Mouse (Mus musculus) brain, embryonic 18.5 days (tissue): Measurements from ENCODE around the gene Aqr.

Source experiments
- DNase-seq: peaks from one replicate; pipeline ENCODE4 v3.0.0-alpha.2; 2012; ENCODE audit warnings: low read depth, low spot score

The Aqr gene

DNA sequence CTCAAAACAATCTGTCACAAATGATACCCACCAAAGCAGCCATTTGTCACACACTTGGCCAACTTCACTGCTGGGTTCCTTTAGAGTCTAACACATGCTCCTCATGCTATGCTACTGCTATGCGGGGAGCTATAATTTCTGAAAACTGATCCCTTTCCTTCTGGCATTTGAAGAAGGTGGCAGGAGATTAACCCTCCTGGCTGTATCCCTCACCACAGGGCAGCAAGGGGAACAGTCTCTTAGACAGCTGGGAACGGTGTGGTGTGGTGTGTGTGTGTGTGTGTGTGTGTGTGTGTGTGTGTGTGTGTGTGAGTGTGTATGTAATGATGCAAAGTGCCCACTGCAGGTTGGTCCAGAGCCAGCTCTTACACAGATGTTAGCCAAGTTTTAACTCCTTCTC, 51.0 kb downstream of the Aqr start:
- DNase-seq: no peak

- DNase-seq: no peak
Observed at GRCm38 (mm10) chr2:114133355-114133754, 53.5 kb downstream of the Aqr start.

DNA sequence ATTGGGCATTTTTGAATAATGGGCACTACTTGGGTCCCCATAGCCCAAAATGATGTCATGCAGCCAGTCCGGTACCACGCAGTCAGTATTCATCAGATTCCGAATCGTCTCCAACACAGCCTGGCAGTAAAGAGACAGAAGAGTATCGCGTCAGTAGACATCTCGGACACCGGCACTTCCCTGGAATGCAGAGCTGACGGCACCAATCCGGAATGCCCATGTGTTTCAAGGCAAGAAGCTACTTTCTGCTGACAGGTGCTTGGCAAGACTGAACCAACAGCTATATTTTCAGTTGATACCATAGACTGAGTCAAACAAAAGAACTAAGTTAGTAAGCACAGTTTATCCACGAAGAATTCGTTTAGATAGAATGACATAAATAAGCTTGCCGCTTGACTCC, 56.2 kb downstream of the Aqr start:
- DNase-seq: no peak

DNA sequence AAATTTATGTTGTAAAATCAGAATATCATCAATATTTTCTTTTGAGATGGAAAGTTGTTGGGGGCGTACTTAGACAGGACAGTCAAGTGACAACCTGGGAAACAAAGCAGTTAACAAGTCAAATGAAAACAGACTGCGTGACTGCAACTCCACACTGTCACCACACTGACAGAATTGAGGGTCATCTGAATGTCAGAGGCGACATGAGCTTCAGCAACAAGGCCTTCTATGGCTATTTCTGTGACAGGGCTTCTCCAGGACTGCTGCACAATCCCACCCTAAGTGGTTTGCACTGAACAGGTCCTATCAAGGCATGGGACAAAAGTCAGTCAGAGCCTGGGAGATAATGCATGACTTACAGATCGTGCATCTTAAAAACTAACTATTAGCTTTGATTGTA, 63.5 kb downstream of the Aqr start:
- DNase-seq: no peak

DNA sequence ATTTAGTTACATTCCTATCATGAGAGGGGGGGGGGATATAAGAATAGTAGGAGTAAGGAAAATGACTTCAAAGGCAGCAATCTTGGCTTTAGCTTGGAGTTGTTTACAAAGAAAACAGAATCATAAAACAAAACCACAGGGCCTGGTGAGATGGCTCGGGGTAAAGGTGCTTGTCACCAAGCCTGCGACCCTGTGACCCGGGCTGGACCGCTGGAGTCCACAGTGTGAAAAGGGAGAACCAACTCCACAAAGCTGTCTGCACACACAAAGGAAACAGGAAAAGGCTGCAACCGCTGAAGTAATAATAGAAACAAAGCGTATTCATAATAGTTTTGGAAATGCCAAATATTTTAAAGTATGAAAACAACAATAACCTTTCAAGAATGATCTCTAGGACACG, 67.4 kb downstream of the Aqr start:
- no peak for DNase-seq

GRCm38 (mm10) chr2:114117665-114118064, 69.2 kb downstream of the Aqr start:
- no peak for DNase-seq

- no peak for DNase-seq
Observed at GRCm38 (mm10) chr2:114117235-114117634, 69.6 kb downstream of the Aqr start.

GRCm38 (mm10) chr2:114115563-114115962, 71.3 kb downstream of the Aqr start:
- DNase-seq: no peak

- no peak for DNase-seq
Observed at GRCm38 (mm10) chr2:114107288-114108278, 79.2 kb downstream of the Aqr start.

DNA sequence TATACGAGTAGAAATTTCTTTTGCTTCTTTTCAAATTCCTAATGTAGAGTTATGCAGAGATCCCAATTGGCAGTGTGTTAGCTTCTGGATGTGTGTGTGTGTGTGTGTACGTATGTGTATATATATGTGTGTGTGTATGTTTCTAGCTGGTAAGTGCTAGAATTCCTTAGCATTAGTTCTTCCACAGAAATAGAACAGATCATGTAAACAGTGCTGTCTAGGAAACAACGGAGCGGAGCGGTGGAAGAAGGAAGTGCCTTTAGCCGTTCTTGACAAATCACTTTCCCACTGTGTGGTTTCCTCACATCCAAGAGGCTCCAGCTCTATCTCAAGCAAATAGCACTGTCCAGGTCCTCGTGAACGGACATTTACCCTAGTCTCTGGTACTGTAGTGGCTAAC, 80.4 kb downstream of the Aqr start:
- DNase-seq: no peak

GRCm38 (mm10) chr2:114102471-114102870, 84.4 kb downstream of the Aqr start:
- no peak for DNase-seq

- no peak for DNase-seq
Observed at GRCm38 (mm10) chr2:114100834-114101233, 86.0 kb downstream of the Aqr start.

GRCm38 (mm10) chr2:114099816-114100215, 87.0 kb downstream of the Aqr start:
- no peak for DNase-seq

GRCm38 (mm10) chr2:114099109-114099508, 87.7 kb downstream of the Aqr start:
- DNase-seq: no peak

- no peak for DNase-seq
Observed at GRCm38 (mm10) chr2:114097627-114098026, 89.2 kb downstream of the Aqr start.

- DNase-seq: no peak
Observed at GRCm38 (mm10) chr2:114096570-114096969, 90.3 kb downstream of the Aqr start.

DNA sequence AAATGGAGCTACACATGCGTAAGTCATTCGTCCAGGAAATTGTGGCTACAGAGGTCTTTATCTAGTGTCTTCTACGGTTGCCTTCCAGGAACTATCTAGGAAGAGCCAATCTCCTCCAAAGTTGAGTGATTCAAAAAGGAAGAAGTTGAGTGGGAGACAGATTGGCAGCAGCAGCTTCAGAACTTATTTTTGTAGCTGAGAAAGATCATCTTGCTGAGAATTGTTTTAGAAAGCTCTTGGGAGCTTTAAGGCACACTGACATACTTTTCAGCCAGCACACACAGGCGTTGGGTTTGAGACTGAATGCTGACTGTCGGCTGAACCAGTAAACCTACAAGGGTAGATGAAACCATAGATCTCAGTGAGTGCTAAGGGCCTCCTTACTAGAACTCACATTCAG, 91.5 kb downstream of the Aqr start:
- no peak for DNase-seq

DNA sequence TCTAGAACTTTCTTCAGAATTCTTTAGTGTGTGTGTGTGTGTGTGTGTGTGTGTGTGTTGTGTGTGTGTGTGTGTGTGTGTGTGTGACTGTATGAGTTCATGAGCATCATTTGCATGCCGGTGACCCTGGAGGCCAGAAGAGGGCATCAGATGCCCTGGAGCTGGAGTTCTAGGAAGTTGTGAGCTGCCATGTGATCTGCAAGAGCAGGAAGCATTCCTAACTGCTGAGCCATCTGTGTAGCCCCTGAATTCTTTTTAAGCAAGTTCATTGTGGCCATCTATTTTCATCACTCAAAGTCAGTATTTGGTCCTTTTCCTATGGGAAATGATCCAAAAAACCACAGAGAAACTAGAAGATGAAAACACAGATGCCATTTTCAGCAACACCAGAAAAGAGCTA, 92.1 kb downstream of the Aqr start:
- no peak for DNase-seq

- no peak for DNase-seq
Observed at GRCm38 (mm10) chr2:114093577-114093976, 93.2 kb downstream of the Aqr start.

GRCm38 (mm10) chr2:114089862-114090261, 97.0 kb downstream of the Aqr start:
- no peak for DNase-seq

- no peak for DNase-seq
Observed at GRCm38 (mm10) chr2:114087271-114087670, 99.6 kb downstream of the Aqr start.

- DNase-seq: no peak
Observed at GRCm38 (mm10) chr2:114071876-114072275, 114.9 kb downstream of the Aqr start.

GRCm38 (mm10) chr2:114066226-114066625, 120.6 kb downstream of the Aqr start:
- DNase-seq: no peak
